ENCODE assay signal across 10 mouse cellular contexts in the genomic region with DNA sequence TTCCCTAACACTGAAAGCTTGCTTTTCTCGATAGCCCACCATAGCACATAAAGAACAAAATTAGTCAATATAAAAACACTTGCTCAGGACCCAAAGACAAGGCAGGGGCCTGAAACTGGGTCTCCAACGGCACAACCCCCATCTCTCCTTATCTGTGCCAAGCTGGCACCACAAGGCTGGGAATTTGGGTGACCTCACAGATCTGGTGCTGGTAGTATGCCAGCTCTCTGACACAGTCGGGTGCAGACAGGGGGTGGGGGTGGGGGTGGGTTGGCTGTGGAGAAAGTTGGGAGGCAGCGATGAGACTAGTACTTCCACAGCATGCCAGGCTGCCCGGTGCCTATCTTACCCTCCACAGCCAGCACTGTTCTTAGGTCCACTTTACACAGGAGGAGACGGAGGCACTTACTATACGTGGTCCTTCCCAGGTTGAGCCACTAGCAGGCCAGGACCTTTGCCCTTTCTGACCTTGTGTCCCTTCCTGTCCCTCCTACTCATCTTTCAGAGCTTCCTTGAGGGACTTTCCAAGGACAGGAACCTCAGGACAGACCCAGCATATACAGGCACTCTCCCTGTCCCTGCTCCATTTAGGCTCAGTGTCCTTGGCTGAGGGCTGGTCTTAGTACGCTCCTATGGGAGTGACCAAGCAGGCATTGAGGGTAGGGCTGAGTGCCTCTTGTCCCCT. TPM values are rescaled to one million over a fixed set of nuclear protein-coding genes. Genes with fewer than 3 reads are reported as not detected.
A peak's percentile ranks its signal among the peaks of the same experiment; 100 is the strongest.
DNase-seq lines count a peak whose midpoint lies in the region; ATAC-seq and TF ChIP-seq lines count a peak whose summit lies in the region.
"Had no signal": no experiment of that assay in that cellular context is flagged by ENCODE, and none has a peak within 500 bp of the region (broad histone marks: within the 10 kb centered on the region; RNA-seq: fewer than 3 reads in every experiment).

No protein-coding gene starts in this region.

- H3K4me1 ChIP-seq in megakaryocyte, embryonic 14.5 days: peaks cover 76% of the 10 kb centered on the region
- H3K4me1 ChIP-seq in limb, embryonic 12.5 days (replicated peaks): peaks cover 53% of the 10 kb centered on the region
- 0 out of 2 replicates have a peak, but pooled peaks cover 10% of the 10 kb centered on the region for H3K4me1 ChIP-seq in stomach, postnatal 0 days (replicated peaks; ENCODE audit: control insufficient read depth, insufficient read depth)

- H3K27me3 ChIP-seq in megakaryocyte, embryonic 14.5 days (replicated peaks): peaks cover 7% of the 10 kb centered on the region
- no peaks in the 10 kb centered on the region for H3K27me3 ChIP-seq in limb, embryonic 12.5 days
- no peaks in the 10 kb centered on the region for H3K27me3 ChIP-seq in stomach, postnatal 0 days (ENCODE audit: control insufficient read depth, insufficient read depth, low read length)

- TF ChIP-seq CTCF in stomach, postnatal 0 days (IDR thresholded peaks at IDR 0.05; ENCODE audit: low read depth): no peak

- WGBS in limb, embryonic 12.5 days: 82% methylated on average over 8 of the region's 8 CpGs
- 59% methylated on average over 8 of the region's 8 CpGs for WGBS in stomach, postnatal 0 days

- no peak overlapping the region; the same call in 1 of the 2 replicates for H3K27ac ChIP-seq in limb, embryonic 12.5 days
- H3K27ac ChIP-seq in stomach, postnatal 0 days (replicated peaks): peak overlapping the region; percentile 90

- TF ChIP-seq EP300 in stomach, postnatal 0 days (optimal IDR thresholded peaks at IDR 0.05): no peak

- H3K9me3 ChIP-seq in megakaryocyte, embryonic 14.5 days: no peaks in the 10 kb centered on the region
- H3K9me3 ChIP-seq in limb, embryonic 12.5 days: no peaks in the 10 kb centered on the region
- H3K9me3 ChIP-seq in stomach, postnatal 0 days (ENCODE audit: control insufficient read depth, low read length): no peaks in the 10 kb centered on the region

- H3K9ac ChIP-seq in limb, embryonic 12.5 days (replicated peaks): no peak overlapping the region
- 0 out of 2 replicates have a peak overlapping the region, but pooled peaks have one; percentile 13 for H3K9ac ChIP-seq in stomach, postnatal 0 days (ENCODE audit: low read length)

- H3K36me3 ChIP-seq in megakaryocyte, embryonic 14.5 days (replicated peaks; ENCODE audit: low read length): peaks cover 6% of the 10 kb centered on the region
- peaks cover 8% of the 10 kb centered on the region for H3K36me3 ChIP-seq in limb, embryonic 12.5 days
- H3K36me3 ChIP-seq in stomach, postnatal 0 days (ENCODE audit: control insufficient read depth, insufficient read depth, low read length): no peaks in the 10 kb centered on the region; the same call in 1 of the 2 replicates

- H3K4me3 ChIP-seq in megakaryocyte, embryonic 14.5 days (replicated peaks): peak overlapping the region; percentile 44
- peak overlapping the region; percentile 64; the same call in 1 of the 2 replicates for H3K4me3 ChIP-seq in limb, embryonic 12.5 days (replicated peaks)
- H3K4me3 ChIP-seq in stomach, postnatal 0 days (ENCODE audit: low read depth, low read length): peak overlapping the region; percentile 67; the same call in 1 of the 2 replicates

- peak; percentile 43 for DNase-seq in cerebellum, adult 9-11 months
- DNase-seq in cerebellum, postnatal 36 days: no peak
- no peak for DNase-seq in stomach, postnatal 0 days (ENCODE audit: low spot score)
- no peak for DNase-seq in thymus, postnatal 36 days

- no peak for ATAC-seq in megakaryocyte, adult 5-6 weeks (ENCODE audit: poor library complexity, severe bottlenecking)
- ATAC-seq in limb, embryonic 12.5 days (ENCODE audit: insufficient number of reproducible peaks, insufficient read depth, low FRiP score, low TSS enrichment, low read depth): no peak
- ATAC-seq in stomach, postnatal 0 days (ENCODE audit: low FRiP score, low TSS enrichment): peak; percentile 3; the same call in 1 of the 2 replicates
- ATAC-seq in frontal cortex, adult (ENCODE audit: low TSS enrichment): no peak

- peak overlapping the region; percentile 85 for H3K4me2 ChIP-seq in limb, embryonic 12.5 days
- H3K4me2 ChIP-seq in stomach, postnatal 0 days (replicated peaks; ENCODE audit: low read depth): peak overlapping the region; percentile 83

RNA-seq across cellular contexts. Expression of a gene that starts 2.1 kb away (rescaled TPM):
- polyA plus RNA-seq in megakaryocyte, embryonic 14.5 days (2012; ENCODE audit: insufficient read depth, low replicate concordance): 125 and 217 TPM in 2 replicates
- total RNA-seq in megakaryocyte, adult 5-6 weeks (2015): 30.2 and 35.4 TPM in 2 replicates
- total RNA-seq in megakaryocyte, adult 5-6 weeks (2017): 6.1 and 7.1 TPM in 2 replicates
- 30.5 and 36.0 TPM in 2 replicates for polyA plus RNA-seq in limb, embryonic 12.5 days (2016; fragmentation: Nextera tagmentation; extraction: Ambion mirVana)
- 9.8 and 12.0 TPM in 2 replicates for polyA plus RNA-seq in stomach, postnatal 0 days (2015; fragmentation: Nextera tagmentation; extraction: Ambion mirVana)

RNA-seq across cellular contexts. Expression of a gene that starts 2.1 kb away (rescaled TPM):
- polyA plus RNA-seq in megakaryocyte, embryonic 14.5 days (2012; ENCODE audit: insufficient read depth, low replicate concordance): 17.3 and 20.8 TPM in 2 replicates
- total RNA-seq in megakaryocyte, adult 5-6 weeks (2015): 10.0 and 12.8 TPM in 2 replicates
- 9.9 and 11.7 TPM in 2 replicates for total RNA-seq in megakaryocyte, adult 5-6 weeks (2017)
- polyA plus RNA-seq in limb, embryonic 12.5 days (2016; fragmentation: Nextera tagmentation; extraction: Ambion mirVana): 42.4 and 44.1 TPM in 2 replicates
- 33.9 and 34.1 TPM in 2 replicates for polyA plus RNA-seq in stomach, postnatal 0 days (2015; fragmentation: Nextera tagmentation; extraction: Ambion mirVana)

RNA-seq across cellular contexts. Expression of a gene that starts 35.2 kb away (rescaled TPM):
- not detected in 2 replicates for polyA plus RNA-seq in megakaryocyte, embryonic 14.5 days (2012; ENCODE audit: insufficient read depth, low replicate concordance)
- total RNA-seq in megakaryocyte, adult 5-6 weeks (2015): not detected in 2 replicates
- not detected in 2 replicates for total RNA-seq in megakaryocyte, adult 5-6 weeks (2017)
- not detected in 2 replicates for polyA plus RNA-seq in limb, embryonic 12.5 days (2016; fragmentation: Nextera tagmentation; extraction: Ambion mirVana)
- 10.9 and 12.4 TPM in 2 replicates for polyA plus RNA-seq in stomach, postnatal 0 days (2015; fragmentation: Nextera tagmentation; extraction: Ambion mirVana)
- polyA plus RNA-seq: C2C12; embryonic facial prominence, embryonic 11.5 days had no signal

RNA-seq across cellular contexts. Expression of a gene that starts 48.8 kb away (rescaled TPM):
- polyA plus RNA-seq in megakaryocyte, embryonic 14.5 days (2012; ENCODE audit: insufficient read depth, low replicate concordance): 0.28 TPM in 1 of 2 replicates, not detected in the other
- total RNA-seq in megakaryocyte, adult 5-6 weeks (2015): 1.4 and 2.2 TPM in 2 replicates
- total RNA-seq in megakaryocyte, adult 5-6 weeks (2017): 0.26 TPM in 1 of 2 replicates, not detected in the other
- polyA plus RNA-seq in limb, embryonic 12.5 days (2016; fragmentation: Nextera tagmentation; extraction: Ambion mirVana): not detected in 2 replicates
- polyA plus RNA-seq in stomach, postnatal 0 days (2015; fragmentation: Nextera tagmentation; extraction: Ambion mirVana): 20.1 and 27.2 TPM in 2 replicates
- polyA plus RNA-seq: C2C12; embryonic facial prominence, embryonic 11.5 days had no signal

RNA-seq across cellular contexts. Expression of a gene that starts 55.2 kb away (rescaled TPM):
- polyA plus RNA-seq in megakaryocyte, embryonic 14.5 days (2012; ENCODE audit: insufficient read depth, low replicate concordance): not detected in 2 replicates
- not detected in 2 replicates for total RNA-seq in megakaryocyte, adult 5-6 weeks (2015)
- not detected in 2 replicates for total RNA-seq in megakaryocyte, adult 5-6 weeks (2017)
- not detected in 2 replicates for polyA plus RNA-seq in limb, embryonic 12.5 days (2016; fragmentation: Nextera tagmentation; extraction: Ambion mirVana)
- polyA plus RNA-seq in stomach, postnatal 0 days (2015; fragmentation: Nextera tagmentation; extraction: Ambion mirVana): 87.1 and 87.6 TPM in 2 replicates
- polyA plus RNA-seq: C2C12; embryonic facial prominence, embryonic 11.5 days had no signal

Comparison
In these comparisons a context has a peak if more than half of its experiments do, and no peak if none do; other contexts are left out.
1. RNA of a gene that starts 35.2 kb away (polyA plus RNA-seq): 10.9 to 12.4 TPM in stomach, postnatal 0 days; not detected in megakaryocyte, embryonic 14.5 days and not detected in limb, embryonic 12.5 days; every median in the first group is over 10 times any median in the second.
2. Peak in every context shown above with its lines, with median percentiles within 50 percentile points of each other: H3K4me3 ChIP-seq.